Mouse (Mus musculus): ENCODE data around the gene Cacna1d. TPM values are rescaled to one million over a fixed set of nuclear protein-coding genes. Genes with fewer than 3 reads are reported as not detected.

The Cacna1d gene
- total and polyA plus RNA-seq, 3 experiments = not detected

DNA sequence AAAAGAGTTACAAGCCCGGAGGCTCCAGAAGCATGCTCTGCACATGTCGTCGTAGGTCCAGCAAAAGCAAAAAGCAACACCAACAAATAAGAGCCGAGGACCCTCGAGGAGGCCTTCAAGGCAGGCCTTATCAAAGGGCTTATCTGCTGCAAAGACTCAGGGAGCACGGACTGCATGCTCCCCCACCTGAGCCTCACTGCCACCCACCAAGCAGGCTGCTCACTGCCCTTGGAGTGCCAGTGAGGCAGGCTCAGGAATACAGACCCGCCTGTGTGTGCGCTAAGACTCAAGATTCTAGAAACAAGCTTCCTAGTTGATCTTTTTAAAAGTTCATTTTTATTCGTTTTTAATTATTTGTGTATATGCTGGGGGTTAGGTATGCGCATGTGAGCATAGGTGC lies 181.0 kb downstream of the Cacna1d start:
- no peaks in the 10 kb centered on the region for H3K4me1 ChIP-seq (ENCODE audit: control insufficient read depth in 1 of 2, insufficient read depth in 2 of 2, low read length in 2 of 2)
- TF ChIP-seq CHD2 (IDR thresholded peaks at IDR 0.05; ENCODE audit: low read length) (no peak), GATA1 (IDR thresholded peaks at IDR 0.05; ENCODE audit: low read depth, low read length) (no peak), POLR2AphosphoS5 (IDR thresholded peaks at IDR 0.05; ENCODE audit: borderline replicate concordance, low read depth, low read length) (no peak), ZKSCAN1 (IDR thresholded peaks at IDR 0.05; ENCODE audit: low read depth, low read length) (no peak), SMC3 (IDR thresholded peaks at IDR 0.05; ENCODE audit: low read depth, low read length) (no peak), MEF2A (IDR thresholded peaks at IDR 0.05; ENCODE audit: extremely low read depth, insufficient replicate concordance, low read depth, low read length, poor library complexity, severe bottlenecking) (no peak), UBTF (IDR thresholded peaks at IDR 0.05; ENCODE audit: borderline replicate concordance, insufficient read depth, low read depth, low read length) (no peak), CHD1 (IDR thresholded peaks at IDR 0.05; ENCODE audit: low read depth, low read length) (no peak), TAL1 (IDR thresholded peaks at IDR 0.05; ENCODE audit: low read length) (no peak), POLR2AphosphoS2 (IDR thresholded peaks at IDR 0.05; ENCODE audit: low read length) (no peak), RCOR1 (IDR thresholded peaks at IDR 0.05; ENCODE audit: low read depth, low read length) (no peak), TCF12 (IDR thresholded peaks at IDR 0.05; ENCODE audit: low read depth, low read length) (no peak), TBP (IDR thresholded peaks at IDR 0.05; ENCODE audit: low read depth, low read length) (no peak), ZC3H11A (IDR thresholded peaks at IDR 0.05; ENCODE audit: low read depth, low read length) (no peak), ZMIZ1 (IDR thresholded peaks at IDR 0.05; ENCODE audit: low read depth, low read length) (no peak)
- no peaks in the 10 kb centered on the region for H3K36me3 ChIP-seq (ENCODE audit: control insufficient read depth in 1 of 2, insufficient read depth in 2 of 2, low read length in 2 of 2)
- no peak overlapping the region for H3K27ac ChIP-seq (ENCODE audit: control insufficient read depth, low read depth, low read length)
- H3K9me3 ChIP-seq (replicated peaks; ENCODE audit: insufficient read depth, low read length) = no peaks in the 10 kb centered on the region
- no peaks in the 10 kb centered on the region; a peak in 1 of 4 replicates for H3K27me3 ChIP-seq (ENCODE audit: control insufficient read depth in 1 of 2, insufficient read depth in 2 of 2, low read length in 2 of 2)
- DNase-seq (ENCODE audit: low read depth, low spot score) = no peak
- H3K4me3 ChIP-seq (ENCODE audit: control insufficient read depth in 1 of 2, insufficient read depth in 1 of 2, low read depth in 2 of 2, low read length in 2 of 2) = no peak overlapping the region
- H3K9ac ChIP-seq (ENCODE audit: control insufficient read depth, low read depth, low read length, poor library complexity, severe bottlenecking) = no peak overlapping the region
- H3K79me2 ChIP-seq (ENCODE audit: control insufficient read depth, insufficient read depth, low read length, poor library complexity) = no peaks in the 10 kb centered on the region

DNA sequence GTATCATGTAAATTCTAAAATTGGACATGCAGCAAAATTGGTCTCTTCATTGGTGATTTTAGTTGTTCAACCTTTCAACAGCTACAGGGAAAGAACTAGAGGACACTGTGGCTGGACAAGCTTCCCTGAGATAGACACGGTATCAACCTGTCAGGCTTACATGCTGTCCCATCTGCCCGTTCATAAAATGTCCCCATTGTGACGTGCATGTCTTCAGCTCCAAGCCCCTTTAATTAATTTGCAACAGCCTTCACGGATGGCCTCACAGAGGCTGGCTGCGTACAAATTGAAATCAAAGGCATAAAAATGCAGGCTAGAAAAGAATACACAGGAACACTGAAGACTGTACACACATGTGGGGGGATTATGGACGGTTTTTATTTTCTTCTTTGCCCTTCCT lies 185.0 kb downstream of the Cacna1d start:
- H3K4me1 ChIP-seq (ENCODE audit: control insufficient read depth in 1 of 2, insufficient read depth in 2 of 2, low read length in 2 of 2) = no peaks in the 10 kb centered on the region
- no peak overlapping the region for H3K27ac ChIP-seq (ENCODE audit: control insufficient read depth, low read depth, low read length)
- no peaks in the 10 kb centered on the region for H3K36me3 ChIP-seq (ENCODE audit: control insufficient read depth in 1 of 2, insufficient read depth in 2 of 2, low read length in 2 of 2)
- no peaks in the 10 kb centered on the region for H3K79me2 ChIP-seq (ENCODE audit: control insufficient read depth, insufficient read depth, low read length, poor library complexity)
- TF ChIP-seq USF1 (IDR thresholded peaks at IDR 0.05; ENCODE audit: low read depth, low read length) (no peak), GATA1 (IDR thresholded peaks at IDR 0.05; ENCODE audit: low read depth, low read length) (no peak), MYB (IDR thresholded peaks at IDR 0.05; ENCODE audit: low read depth, low read length) (no peak)
- H3K4me3 ChIP-seq (ENCODE audit: control insufficient read depth in 1 of 2, insufficient read depth in 1 of 2, low read depth in 2 of 2, low read length in 2 of 2) = no peak overlapping the region
- DNase-seq (ENCODE audit: low read depth, low spot score) = no peak
- H3K9ac ChIP-seq (ENCODE audit: control insufficient read depth, low read depth, low read length, poor library complexity, severe bottlenecking) = no peak overlapping the region
- peaks cover 2 to 4% of the 10 kb centered on the region in 2 experiments for H3K27me3 ChIP-seq (ENCODE audit: control insufficient read depth in 1 of 2, insufficient read depth in 2 of 2, low read length in 2 of 2)
- H3K9me3 ChIP-seq (replicated peaks; ENCODE audit: insufficient read depth, low read length) = no peaks in the 10 kb centered on the region

Measured in MEL (cell line).